Mouse (Mus musculus) thymus, adult 2 months (tissue): ENCODE results near the gene Grwd1.

Experiments
- CTCF ChIP-seq: fragments of 200-500 bp; IDR thresholded peaks from 2 replicates; pipeline ENCODE4 v1.5.1; 2012; ENCODE audit warnings: mild to moderate bottlenecking, control low read depth, low read length, moderate library complexity, borderline replicate concordance; ENCODE audit not compliant: control insufficient read depth, poor library complexity, insufficient read depth; ENCODE audit errors: extremely low read depth
- POLR2A ChIP-seq: fragments of 200-500 bp; IDR thresholded peaks from 2 replicates; pipeline ENCODE4 v1.6.1; 2012; ENCODE audit warnings: mild to moderate bottlenecking, low read length, control low read depth, moderate library complexity; ENCODE audit not compliant: control insufficient read depth, poor library complexity, insufficient read depth; ENCODE audit errors: extremely low read depth

- TF ChIP-seq POLR2A (no peak), CTCF (no peak)
Observed at GRCm38 (mm10) chr7:45869787-45870186, 39.0 kb upstream of the Grwd1 start.
